Mouse (Mus musculus): ENCODE measurements around the gene Nnat.

Gene Nnat

DNA sequence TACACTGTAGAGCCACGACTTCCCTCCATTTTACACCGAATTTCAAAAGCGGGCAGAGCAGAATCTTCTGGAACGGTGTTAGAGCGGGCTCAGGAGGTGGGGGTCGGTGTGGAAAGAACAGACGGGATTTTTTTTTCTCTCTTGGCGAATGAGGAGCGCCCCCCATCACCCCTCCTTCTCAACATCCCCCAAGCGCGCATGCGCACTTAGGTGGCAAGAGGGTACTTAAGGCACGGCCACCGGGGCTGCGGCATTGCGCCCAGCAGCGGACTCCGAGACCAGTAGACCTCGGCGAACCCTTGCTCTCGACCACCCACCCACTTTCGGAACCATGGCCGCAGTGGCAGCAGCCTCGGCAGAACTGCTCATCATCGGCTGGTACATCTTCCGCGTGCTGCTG is at the start of gene Nnat:
Nnat (plus strand) TSS at position 221 of the 400 bp plus-strand sequence.
- peak; percentile 65 for DNase-seq

DNA sequence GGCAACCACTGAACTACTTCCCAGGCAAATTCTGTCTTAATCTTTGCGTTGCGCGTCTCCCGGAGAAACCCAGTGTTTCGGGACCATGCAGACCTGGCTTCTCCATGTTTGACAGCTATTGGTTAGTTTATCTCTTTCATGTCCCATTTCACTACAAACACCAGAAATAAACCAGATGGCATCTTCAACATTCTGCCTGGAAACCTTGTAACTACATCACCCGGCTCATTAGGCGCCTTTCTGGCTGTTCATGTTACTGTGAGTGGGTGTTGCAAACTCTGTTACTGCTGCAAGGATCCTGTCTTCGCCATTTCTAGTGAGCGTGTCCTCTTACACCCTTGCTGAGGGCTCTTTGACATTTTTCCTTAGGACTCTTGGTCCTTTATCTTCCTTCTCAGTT is 47.0 kb upstream of the Nnat start:
- DNase-seq = no peak

- no peak for DNase-seq
Observed at GRCm38 (mm10) chr2:157513737-157514208, 46.1 kb upstream of the Nnat start.

- DNase-seq = no peak
Observed at GRCm38 (mm10) chr2:157514353-157514752, 45.5 kb upstream of the Nnat start.

DNA sequence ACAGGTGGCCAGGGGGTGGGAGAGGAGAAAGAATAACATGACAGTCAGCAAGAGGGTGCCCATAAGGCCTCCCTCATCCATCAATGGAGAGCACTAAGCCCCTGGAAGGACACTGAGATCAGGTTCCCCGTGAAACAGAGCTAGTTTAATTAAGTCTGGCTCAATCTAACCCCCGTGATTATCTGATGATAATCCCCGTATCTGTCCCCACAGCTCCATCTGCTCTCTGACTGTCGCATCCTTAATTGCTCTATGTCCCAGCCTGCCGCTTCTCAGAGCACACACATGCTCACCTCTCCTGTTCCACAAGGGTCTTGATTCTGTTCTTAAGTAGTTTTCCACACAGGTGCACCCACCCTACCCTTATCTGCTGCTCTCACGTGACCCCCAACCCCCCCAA is 42.4 kb upstream of the Nnat start:
- no peak for DNase-seq

- DNase-seq = no peak
Observed at GRCm38 (mm10) chr2:157518451-157518850, 41.4 kb upstream of the Nnat start.

DNA sequence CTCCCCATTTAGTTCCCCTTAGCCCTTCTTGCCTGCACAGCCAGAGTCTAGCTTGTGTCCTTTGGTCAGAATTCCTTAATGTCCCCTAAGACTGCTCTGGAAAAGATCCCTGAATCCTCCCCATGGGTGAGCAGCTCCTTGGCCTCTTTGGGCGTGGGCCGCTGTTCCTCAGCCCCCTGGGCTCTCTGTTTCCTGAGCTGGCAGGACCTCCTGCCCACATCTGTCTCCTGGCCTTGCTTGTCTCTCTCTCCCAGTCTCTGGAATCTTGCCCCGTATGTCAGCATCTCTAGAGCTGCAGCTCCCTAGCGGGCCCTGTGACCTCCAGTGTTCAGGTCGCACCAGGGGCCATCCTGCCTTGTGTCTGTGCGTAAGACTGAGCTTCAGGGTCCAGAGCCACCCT is 40.4 kb upstream of the Nnat start:
- DNase-seq = no peak

DNA sequence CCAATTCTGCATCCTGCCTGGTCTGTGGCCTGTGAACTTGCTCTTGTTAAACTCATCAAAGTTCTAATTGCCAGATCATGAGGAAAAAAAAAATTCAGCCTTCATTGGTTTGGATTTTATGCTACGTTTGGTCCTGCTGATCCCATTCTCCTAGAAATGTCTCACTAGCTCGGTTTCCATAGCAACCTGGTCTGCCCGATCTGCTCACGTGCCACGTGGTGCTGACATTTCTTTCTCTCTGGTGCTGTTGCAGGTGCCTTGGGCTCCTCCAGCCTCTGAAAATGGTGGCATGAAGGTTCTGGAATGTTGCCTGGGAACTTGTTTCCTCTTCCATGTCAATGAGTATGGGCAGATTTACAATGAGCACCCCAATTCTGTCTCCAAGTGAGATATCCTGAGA is 39.4 kb upstream of the Nnat start:
- DNase-seq = no peak

- DNase-seq = no peak
Observed at GRCm38 (mm10) chr2:157522556-157522955, 37.3 kb upstream of the Nnat start.

- no peak for DNase-seq
Observed at GRCm38 (mm10) chr2:157530056-157530955, 29.6 kb upstream of the Nnat start.

GRCm38 (mm10) chr2:157531681-157532426 is 28.0 kb upstream of the Nnat start:
- DNase-seq = no peak

DNA sequence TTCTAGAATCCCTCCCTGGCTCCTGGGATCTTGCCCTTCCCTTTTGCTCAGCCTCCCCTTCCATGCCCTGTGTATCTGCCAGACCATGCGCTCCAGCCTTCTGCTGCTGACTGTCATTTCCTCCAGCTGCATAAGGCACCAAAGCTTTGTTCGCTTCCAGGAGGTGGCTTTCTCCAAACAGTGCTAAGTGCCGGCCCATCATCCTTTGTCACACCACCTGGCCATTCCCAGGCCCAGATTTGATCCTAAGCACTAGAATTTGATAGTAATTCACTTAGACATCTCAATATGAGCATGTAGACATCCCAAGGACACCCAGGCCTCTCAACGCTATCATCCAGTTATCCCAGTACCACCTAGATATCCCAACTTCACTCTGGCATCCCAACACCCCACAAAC is 25.7 kb upstream of the Nnat start:
- DNase-seq = no peak

- DNase-seq = no peak
Observed at GRCm38 (mm10) chr2:157536476-157537081, 23.3 kb upstream of the Nnat start.

- DNase-seq = no peak
Observed at GRCm38 (mm10) chr2:157537118-157537517, 22.8 kb upstream of the Nnat start.

GRCm38 (mm10) chr2:157540073-157540952 is 19.6 kb upstream of the Nnat start:
- peak; percentile 37 for DNase-seq

DNA sequence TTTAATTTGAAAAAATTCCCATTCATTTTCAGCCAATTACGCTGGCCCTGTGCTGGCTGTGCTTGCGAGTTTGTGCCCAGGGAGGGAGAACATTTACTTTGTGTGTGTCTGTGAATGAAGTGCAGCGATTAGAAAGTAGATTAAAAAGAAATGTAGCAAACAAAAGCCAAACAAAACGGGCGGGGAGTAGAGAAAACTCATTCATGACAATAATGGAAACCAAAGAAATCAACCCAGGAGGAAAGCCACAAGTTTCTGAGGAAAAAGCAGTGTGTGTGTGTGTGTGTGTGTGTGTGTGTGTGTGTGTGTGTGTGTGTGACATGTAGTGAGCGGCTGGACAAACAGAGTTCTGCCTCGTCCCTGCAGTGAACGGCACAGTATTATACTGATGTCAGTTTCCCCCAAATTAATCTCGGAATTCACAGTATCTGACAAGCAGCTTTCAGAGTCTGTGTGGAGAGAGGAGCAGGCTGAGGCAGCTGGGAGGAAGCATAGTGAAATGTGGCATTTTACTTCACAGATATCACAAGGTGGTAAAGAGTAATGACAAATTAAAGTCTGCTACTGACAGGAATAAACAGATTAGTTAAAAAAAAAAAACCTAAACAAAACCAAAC is 18.8 kb upstream of the Nnat start:
- no peak for DNase-seq

DNA sequence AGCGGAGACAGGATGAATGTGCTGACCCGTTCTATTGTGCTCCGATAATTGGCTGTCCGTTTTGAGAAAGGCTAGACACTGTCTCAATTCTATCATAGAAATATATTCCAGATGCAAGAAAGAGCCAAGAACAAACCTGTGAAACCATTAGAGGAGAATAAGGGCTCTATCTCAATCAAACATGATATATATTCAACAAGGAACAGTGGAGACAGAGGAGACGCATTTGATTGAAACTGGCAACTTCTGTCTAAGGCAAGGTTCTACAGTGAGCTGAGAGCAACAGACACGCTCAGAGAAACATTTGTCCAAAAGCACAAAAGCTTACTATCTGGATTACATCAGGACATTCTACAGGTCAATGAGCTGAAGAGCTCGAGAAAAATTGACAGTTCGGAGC is 18.2 kb upstream of the Nnat start:
- DNase-seq = no peak

GRCm38 (mm10) chr2:157542415-157542814 is 17.5 kb upstream of the Nnat start:
- DNase-seq = no peak

- DNase-seq = no peak
Observed at GRCm38 (mm10) chr2:157544333-157544888, 15.5 kb upstream of the Nnat start.

- no peak for DNase-seq
Observed at GRCm38 (mm10) chr2:157546686-157547085, 13.2 kb upstream of the Nnat start.

DNA sequence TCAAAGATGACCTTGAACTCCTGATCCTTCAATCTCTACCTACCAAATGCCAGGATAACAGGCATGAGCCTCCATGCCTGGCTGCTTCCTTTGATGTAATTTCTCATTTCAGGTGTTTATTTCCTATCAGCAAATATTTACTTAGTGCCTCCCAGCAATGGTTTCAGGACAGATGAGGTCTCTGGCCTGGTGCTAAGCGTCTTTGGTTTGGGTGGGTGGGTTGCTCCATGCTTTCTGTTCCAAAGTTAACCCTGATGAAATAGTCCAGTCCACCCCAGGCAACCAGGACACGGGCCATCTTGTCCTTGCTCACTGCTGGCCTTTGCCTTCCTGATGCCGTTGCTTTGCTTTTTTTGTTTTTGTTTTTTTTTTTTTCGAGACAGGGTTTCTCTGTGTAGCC is 9.6 kb upstream of the Nnat start:
- DNase-seq = no peak

All from kidney, postnatal 10 days (tissue).